Mouse (Mus musculus) MN1 (cell line): ENCODE measurements at regions not wholly inside any gene's neighbourhood (a gene's known extent, or its start where the extent isn't known, plus 50 kb on each side); places are given as distances from the start of the nearest gene placed in this dataset.

Source experiments
- DNase-seq: peaks from one replicate; pipeline ENCODE4 v3.0.0-alpha.2; 2016; ENCODE audit warnings: low spot score

DNA sequence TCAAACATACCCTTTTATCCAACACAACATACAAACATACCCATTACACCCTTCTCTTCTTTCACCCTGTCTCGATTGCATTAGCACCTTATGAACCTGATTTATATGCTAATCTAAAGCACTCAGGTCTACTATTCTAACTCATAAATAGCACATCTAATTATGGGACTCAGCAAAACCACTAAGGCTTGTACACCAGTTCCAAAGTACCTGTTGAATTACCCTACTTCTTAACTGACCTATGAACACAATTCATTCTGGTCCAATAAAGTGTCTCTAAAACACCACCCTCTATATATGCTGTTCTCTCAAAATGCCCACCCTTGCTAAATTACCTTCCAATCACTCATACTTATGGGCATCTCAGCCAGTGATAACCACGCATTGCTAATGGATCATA is 452.7 kb upstream of the Atp2b1 start:
- DNase-seq: no peak

DNA sequence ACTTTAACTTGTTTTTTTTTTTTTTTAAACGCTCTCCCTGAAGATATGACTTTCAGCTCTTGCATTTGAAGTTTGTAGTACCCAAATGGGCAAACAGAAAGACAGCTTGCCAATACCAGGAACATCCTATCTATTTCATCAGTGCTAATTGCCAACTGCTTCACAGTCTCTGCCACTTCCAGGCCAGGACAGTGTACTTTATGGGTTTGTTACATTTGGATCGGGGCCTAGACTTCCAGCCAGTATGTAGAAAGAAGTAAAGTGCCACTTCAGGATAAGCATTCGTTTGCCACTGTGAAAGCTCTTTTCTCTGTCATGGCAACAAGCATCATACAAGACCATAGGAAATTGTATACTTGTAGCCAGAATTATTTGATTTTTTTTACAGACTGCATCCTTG is 439.6 kb upstream of the Atp2b1 start:
- DNase-seq: peak; percentile 18

DNA sequence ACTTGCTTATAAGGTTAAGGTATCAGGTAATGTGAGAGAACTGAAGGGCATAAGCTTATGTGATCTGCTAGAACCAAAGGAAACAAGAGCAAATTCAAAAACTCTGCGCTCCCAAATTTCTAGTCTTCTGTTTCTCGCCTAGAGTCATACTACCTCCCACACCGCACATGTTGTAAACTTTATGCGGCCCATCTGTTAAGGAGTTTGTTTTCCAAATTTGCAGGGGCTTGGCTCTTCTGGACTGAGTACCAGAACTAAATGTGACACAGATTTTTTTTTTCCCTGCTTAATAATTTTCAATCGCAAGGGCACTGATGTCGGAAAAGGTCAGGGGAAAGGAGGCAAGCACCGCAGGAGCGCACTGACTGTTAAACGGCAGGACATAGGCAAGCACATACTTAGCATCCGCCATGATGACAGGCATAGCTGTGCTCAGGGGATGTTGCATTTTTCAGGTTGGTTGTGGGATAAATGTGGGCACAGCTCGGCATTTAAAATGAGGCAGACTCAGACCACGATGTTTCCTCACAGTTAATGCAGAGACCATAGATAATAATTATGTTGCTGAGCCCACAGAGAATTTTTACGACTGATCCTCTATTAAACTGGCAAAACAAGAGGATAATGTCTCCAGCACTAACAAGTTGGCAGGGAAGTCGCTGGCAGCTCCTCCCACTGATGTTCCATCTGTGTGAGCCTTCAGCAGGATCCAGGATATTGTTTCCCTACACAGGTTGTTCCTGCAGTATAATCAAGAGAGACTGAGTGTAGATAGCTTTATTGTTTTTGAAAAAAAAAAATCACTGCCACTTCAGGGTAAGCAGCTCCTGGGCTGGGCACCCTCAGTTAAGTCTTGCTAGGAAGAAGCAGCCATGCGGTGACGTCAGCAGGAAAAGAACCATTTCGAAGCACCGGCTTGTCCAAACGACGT is 428.2 kb upstream of the Atp2b1 start:
- no peak for DNase-seq

DNA sequence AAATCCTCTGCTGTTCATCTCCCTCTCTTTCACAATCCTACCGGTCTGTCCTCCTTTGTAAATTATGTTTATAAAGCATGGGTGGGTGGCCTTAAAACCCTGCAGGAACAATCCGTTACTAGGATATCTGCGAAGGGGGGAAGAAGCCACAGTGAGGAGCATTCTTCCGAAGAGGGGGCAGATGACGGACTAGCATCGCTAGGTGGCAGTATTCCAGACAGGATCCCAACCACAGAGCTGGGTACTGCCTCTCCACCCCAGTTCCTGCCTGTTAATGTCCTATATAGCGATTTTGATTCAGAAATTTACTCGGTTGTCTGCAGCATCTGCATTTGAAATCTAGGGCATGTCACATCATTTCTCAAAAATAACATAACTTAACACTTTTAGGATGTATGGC is 419.9 kb upstream of the Atp2b1 start:
- peak; percentile 37 for DNase-seq

DNA sequence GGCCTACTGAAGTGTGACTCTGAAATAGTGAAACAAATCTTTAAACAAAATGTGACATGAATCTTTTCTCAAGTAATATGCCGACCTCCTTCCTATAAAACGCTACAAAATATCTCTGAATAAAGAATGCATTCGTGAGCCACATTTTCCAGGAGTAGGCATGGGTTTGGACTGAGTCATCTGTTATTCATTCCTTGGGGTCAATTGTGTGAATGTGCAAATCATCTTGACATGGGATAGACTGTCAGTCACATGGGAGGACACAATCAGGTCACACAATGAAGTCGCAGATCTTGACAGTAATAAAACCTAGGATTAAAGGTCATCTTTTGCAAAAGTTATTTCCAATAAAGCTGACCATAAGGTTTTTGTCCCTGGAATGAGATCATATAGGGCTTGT is 418.0 kb upstream of the Atp2b1 start:
- no peak for DNase-seq

DNA sequence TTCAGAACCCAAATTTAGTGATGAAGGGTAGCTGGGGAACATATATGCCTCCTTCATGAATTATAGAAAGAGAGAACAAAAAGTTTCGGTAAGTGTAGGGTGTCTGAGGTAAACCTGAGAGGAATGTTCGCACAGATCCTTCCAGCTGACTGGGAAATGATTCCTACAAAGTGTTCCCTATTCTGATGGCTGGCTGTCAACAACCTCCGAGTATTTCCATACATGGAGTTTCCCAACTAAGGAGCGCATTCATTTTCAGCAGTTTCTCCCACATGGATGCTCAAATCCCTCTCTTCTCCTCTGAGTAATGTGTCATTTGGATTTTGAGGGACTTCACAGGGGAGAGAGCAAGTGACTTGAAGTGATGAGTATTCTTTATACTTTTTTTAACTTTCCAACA is 413.9 kb upstream of the Atp2b1 start:
- no peak for DNase-seq

DNA sequence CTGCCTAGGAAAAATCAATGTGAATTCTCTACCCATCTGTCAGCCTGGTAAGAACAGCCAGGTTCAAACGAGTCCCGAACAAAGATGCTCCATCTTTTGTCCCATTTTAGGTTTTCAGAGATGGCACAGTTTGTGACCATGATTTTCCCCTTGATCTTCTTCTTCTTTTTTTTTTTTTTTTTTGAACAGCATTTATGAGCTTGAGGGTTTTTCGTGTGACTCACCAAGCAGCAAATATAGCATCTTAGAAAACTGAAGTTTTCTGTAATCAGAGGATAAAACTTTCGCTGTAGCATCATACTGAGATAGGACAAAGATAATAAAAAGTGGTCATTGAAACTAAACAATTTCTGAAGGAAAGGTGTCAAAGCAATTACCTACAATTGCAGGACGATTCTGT is 412.6 kb upstream of the Atp2b1 start:
- DNase-seq: no peak

DNA sequence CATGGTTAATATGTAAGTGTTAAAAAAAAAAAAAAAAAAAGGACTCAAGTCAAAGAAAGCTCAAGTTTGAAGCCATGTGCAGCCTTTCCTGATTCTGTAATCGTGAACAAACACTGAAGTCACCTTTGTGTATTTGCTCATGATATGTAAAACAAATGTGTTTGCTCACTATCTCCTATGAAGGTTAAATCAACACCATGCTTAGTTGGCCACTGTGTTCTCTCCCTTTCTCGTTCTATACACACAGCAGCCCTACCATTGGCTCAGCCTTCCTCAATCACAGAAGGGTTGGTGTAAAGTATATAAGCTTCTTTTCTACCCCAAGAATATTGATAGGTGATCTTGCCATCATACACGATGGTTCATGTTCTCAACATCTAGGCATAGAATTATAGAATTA is 409.7 kb upstream of the Atp2b1 start:
- no peak for DNase-seq

DNA sequence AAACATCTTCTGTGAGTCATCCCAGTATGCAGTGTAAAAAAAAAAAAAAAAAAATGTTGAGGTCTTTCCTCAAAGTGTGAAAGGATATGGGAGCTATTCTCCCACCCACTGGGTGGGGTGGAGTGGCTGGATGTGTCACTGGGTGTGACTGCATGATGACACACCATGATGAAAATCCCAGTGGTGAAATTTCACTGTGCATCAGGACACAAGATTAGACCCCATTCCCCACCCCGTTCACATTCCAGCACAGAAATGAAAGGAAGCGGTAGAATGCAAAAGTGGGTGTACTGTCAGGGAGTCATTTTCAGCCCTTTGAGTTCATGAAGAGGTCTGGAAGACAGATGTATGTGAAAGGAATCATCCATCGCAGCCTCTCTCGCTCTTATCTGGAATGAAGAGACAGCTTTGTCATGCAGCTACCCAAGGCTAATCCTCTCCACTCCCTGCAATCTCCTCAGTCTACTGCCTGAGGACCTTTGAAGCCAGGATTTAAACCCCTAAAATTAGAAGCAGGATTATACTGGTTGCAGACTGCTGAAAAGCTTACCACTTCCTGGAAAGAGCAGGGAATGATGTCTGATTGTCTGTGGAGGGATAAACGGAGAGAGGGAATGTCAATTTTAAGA is 405.6 kb upstream of the Atp2b1 start:
- DNase-seq: no peak

DNA sequence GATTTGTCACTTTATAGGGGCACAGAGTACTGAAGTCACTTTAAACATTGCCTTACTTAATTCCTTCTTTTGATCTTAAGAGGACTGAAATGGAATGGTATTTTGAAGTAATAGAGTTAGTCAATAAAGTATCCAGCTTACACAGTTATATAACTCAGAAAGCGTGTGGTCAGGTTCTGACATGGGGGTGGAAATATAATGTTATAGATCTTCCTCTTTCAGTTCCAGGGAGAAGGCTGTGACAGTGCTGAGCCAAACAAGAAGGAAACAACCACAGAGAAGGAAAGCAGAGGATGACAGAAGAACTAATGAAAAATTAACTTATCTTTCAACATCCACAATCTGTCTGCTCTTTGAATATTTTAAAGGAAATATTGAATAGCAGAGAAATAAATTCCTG is 399.4 kb upstream of the Atp2b1 start:
- no peak for DNase-seq

DNA sequence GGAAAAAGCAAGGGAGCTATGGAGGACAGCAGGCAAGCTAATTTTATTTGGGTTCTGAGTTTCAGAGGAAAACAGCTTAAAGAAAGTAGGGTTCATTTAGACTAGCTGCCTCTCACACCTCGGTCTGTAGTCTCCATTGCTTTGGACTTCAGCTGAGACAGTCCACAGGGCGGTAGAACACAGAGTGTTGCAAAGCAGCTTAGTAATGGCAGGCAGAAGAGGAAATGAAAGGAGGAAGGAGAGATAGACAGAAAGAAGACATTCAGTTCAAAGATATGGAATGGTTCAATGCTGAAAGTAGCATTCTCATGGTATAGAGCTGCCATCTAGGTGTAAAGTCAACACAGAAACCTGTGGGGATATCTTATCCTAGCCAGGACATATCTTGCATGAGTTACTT is 396.6 kb upstream of the Atp2b1 start:
- no peak for DNase-seq

DNA sequence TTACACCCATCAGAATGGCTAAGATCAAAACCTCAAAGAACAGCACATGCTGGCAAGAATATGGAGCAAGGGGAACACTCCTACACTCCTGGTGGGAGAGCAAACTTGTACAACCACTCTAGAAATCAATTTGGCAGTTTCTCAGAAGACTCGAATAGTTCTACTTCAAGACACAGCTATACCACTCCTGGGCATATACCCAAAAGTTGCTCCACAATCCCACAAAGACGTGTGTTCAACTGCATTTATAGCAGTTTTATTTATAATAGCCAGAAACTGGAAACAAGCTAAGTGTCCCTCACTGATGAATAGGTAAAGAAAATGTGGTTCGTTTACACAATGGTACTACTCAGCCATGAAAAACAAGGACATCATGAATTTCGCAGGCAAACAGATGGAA is 384.6 kb upstream of the Atp2b1 start:
- no peak for DNase-seq

DNA sequence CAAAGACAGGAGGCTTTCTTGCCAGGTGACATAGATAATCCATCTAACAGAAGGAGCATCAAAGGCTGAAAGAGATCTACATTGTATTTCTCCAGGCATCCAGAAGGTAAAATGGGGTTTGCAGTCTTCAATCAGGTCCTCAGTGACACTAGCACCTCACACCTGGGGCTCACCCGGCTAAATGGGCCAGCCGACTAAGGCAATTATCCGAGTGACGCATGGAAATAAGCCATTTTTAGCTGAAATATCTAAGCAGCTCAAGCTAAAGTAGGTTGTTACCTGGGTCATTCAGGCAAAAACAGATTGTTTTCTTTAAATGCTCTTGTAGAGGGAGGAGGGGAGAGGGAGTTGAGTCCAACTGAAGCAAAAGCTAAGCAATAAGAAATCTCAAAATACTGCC is 382.8 kb upstream of the Atp2b1 start:
- DNase-seq: no peak

DNA sequence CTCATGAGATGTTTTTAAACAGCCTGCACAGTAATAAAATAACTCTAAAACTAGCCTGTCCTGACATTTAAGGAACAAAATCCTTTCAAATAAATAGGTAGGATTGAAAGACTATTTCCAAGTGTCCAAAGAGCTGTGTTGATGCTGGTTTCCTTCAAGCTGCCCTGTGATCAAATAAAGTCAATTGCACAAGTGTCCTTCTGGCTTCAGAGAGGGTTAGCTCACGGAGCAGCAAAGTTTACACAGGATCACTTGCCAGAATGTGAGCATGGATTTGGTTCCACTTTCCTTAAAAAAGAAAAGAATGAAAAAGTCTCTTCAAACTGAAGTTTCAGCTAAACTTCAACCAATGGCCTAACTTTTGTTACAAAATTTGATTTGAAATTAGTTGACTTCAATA is 375.5 kb upstream of the Atp2b1 start:
- DNase-seq: no peak

DNA sequence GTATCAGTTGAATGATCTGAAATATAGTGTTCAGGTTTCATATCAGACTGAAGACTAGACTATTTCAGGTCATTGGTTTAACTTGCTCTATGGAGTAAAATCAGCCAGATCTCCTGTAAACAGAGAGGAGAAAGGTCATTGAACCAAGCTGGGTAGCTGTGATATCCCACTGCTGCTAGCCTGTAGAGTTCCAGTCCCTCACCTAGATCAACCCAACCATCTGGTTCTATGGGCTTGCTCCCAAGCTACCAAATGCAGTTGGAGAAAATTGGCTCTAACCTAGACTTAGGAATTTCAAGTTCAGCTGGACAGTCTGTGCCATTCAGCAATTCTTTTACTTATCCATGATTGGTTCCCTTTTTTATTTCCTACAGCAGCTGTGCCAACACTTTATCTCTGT is 373.1 kb upstream of the Atp2b1 start:
- no peak for DNase-seq

DNA sequence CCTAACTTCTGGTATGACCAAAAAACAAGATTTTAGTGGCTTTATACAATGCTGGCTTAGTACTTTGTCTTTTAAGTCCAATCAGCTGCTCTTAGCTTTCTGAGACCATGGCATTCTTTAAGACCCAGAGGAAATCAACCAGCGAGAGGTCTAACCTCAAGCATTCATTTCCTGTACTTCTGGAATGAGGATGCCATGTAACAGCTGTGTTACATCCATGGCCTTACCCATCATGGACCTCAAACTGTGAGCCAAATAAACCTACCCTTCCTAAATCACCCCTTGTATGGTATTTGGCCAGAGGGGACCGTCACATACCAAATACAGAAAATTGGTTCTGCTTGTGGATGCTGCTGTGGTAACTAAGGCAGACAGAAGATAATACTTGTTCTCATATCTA is 372.1 kb upstream of the Atp2b1 start:
- DNase-seq: no peak

DNA sequence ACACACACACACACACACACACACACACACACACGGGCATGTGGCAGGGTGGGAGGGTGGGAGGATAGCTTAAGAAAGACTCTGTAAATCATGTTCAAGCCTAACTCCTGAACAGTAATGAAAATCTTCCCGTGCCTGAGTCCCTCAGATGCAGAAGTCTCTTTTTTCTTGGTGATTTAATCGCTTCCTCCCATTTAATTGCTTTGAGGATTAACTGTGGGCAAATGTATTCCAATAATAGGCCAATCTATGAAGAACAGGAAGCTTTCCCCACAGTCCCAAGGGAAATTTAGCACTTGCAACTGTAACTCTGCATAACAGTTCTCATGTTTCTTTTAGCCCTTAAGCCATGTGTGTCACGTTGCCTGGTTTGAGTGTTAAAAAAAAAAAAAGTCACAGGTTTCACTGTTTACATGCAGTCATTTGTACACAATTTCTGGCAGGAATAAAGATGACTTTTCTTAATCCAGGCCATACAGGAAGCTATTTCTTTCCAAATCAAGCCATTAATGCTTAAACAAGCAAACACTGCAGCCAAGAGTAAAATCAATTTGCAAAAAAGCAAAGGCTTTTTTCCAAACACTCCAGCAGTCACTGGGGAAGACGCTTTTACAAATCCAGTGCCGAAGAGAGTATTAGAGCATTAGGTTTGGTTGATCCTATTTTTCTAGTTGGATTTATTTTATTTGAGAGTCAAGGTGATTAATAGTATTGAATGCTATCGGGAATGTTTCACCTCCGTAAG is 370.8 kb upstream of the Atp2b1 start:
- DNase-seq: peak; percentile 81

DNA sequence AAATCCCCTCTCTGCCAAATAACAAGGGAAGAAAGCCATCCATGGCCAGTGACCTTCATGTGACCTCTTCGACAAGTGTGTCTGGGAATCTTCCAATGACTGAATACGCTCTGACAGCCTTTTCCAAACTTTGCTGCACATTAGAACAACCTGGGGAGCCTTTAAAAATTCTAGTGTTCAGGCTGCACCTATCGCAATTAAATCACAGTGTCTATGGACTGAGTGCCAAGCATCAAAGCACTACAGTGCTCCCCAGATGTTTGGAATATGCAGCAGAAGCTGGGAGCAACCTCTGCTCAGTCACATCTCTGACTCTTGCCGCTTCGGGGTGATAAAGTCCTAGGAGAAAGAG is 370.2 kb upstream of the Atp2b1 start:
- DNase-seq: peak; percentile 26

DNA sequence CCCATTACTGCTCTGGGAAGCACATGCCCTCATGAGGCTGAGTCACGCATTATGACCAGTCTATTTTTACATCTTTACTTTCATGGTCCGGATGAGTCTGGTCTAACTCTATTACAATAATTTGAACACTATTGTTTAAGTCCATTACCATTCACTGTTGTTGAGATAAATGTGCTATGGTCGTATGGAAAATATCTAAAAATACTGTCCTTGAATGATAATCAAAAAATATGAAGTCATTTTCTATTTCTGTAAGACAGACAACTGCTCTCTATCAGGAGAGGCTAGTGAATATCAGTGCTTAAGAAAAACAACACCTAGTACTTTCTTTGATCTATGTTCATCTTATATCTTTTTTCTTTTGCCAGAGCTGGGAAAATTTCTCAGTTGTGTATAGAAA is 359.6 kb upstream of the Atp2b1 start:
- DNase-seq: peak; percentile 38

DNA sequence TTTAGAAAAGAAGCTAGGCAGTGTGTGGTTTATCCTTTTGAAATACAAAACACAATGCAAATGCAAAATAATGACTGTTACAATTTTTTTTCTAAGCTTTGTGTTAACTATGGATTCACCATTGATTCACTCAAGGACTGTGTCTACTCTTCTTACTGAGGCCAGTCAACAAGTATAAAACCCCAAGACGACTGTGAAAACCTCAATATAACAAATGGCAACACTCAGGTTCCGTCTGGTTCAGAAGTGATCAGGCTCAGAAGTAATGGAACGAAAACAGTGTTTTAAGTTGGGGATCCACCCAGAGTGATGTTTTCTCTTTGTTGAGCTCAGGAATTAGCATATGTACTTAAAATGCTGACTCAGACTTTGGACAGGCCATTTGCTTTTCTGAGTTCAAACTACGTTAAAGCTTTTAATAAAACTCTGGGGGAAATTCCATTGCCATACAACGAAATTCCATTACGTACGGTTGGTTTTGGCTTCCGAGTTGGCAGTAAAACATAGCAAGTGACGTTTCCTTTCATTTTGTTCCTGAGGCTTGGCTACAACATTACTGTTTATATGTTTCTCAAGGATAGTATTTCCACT is 356.6 kb upstream of the Atp2b1 start:
- no peak for DNase-seq

DNA sequence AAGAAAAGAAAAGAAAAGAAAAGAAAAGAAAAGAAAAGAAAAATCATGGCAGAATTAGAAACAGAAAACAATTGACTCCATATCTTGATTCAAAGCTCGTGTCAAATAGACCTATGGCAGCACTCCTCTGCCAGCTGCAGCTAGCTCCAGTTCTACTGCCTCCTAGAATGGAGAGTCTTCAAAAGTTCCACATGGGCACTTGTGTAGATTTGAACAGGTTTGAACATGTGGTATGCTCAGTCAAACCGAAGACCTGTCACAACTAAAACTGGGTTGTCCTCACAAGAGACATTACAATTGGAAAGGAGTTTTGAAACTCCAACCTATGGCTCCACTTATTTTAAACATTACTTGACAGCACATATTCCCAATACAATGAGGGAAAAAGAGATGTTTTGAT is 355.6 kb upstream of the Atp2b1 start:
- no peak for DNase-seq

DNA sequence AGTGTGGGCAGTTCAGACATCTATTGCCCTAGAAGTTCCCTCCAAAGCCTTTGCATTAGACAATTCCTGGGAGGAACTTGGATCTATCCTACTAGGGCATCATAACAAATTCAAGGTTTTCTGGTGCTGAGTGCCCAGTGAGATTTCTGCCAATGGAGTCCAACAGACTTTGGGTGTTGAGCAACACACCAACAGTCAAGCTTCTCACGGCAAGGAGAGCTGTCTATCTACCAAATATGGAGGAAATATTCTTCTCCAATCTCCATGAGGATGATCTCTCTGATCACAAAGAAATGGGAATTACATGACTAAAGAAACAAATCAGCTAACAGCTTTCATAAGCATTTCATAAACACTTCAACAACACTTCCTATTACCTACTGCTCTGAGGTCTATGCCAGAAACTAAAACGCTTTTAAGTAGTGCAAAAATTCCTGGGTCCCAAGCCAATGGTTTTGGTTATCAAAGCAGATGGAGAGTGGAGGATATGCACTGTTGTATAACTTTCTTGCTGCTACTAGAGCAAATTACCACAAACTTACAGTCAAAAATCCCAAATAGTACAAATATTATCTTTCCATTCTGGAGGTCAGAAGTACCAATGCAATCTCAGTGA is 351.8 kb upstream of the Atp2b1 start:
- no peak for DNase-seq
